Mouse (Mus musculus): Measurements from ENCODE around the gene Ccpg1.

Ccpg1 gene

GRCm38 (mm10) chr9:73048927-73049326 lies 63.7 kb downstream of the Ccpg1 start:
- no peak for DNase-seq

GRCm38 (mm10) chr9:73049833-73050232 lies 64.6 kb downstream of the Ccpg1 start:
- DNase-seq, result no peak

- DNase-seq, result no peak
Observed at GRCm38 (mm10) chr9:73050606-73051005, 65.4 kb downstream of the Ccpg1 start.

DNA sequence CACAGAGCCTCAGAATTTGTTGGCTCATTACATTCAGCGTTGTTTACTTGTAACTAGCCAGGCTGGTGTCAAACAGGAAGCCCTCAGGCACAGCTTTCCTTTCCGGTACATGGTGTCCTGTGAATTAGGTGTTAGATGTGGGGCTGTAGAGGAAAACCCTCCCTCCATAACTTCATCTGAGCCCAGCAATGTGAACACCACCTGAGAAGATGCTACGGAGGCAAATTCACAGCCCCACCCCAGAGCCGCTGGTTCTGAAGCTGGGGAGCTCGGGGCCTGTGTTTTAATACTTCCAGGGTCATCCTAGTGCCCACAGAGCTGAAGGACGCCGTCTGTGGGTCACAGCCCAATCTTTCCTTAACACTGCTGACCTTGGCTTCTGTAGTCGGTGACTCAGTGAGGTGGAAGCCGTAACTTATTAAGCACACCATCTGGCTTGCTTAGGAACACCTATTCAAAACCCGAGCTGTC lies 70.2 kb downstream of the Ccpg1 start:
- DNase-seq, result no peak

DNA sequence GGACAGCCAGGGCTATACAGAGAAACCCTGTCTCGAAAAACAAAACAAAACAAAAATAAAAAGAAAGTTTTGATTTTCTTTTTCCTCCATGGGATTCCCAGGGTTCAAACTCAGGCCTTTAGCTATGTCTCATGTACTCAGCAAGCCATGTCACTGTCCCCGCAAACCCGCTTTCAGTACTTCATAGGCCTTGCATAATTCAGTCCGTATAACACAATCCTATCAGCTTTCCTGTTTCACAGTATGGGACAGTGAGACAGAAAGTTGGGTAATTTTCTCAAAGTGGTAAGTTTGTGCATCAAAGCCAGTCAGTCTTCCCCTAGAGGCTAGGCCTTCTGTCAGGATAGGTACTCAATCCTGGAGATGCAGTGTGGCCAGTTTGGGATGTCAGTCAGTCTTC lies 74.0 kb downstream of the Ccpg1 start:
- no peak for DNase-seq

- no peak for DNase-seq
Observed at GRCm38 (mm10) chr9:73063621-73064290, 78.5 kb downstream of the Ccpg1 start.

Data from cerebellum, postnatal 14 days (tissue).